Mouse (Mus musculus): ENCODE results near the gene Capn2. TPM values are rescaled to one million over a fixed set of nuclear protein-coding genes. Genes with fewer than 3 reads are reported as not detected.

Capn2 gene
- polyA plus RNA-seq, 1 experiment from 2014 or later = 63.8 TPM

DNA sequence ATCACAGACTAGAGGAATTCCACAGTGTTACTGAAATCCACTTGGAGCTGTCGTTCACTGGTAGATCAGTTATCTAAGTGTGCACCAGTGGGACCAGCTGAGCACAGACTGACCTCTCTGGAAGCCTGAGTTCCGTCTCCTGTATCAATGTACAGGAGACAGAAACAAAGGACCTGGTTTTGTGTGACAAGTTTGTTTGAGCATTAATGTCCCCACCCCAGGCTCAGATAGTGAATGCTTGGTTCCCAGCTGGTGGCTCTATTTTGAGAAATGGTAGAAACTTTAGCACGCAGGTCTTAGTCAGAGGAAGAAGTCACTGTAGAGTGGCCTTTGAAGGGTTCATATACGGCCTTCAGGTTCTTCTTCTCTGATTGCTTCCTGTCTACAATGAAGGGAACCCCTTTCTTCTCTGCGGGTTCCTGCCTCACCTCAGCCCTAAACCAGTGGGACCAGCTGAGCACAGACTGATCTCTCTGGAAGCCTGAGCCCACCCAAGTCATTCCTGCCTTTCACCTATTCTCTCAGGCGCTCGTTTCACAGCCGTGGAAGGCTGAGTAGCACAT lies 3.6 kb upstream of the Capn2 start:
- Histone ChIP-seq H3K27me3 (peaks cover 18% of the 10 kb centered on the region), H3K9me3 (replicated peaks) (no peaks in the 10 kb centered on the region), H3K27ac (no peak overlapping the region), H3K4me2 (no peak overlapping the region), H3K4me3 (no peak overlapping the region), H3K9ac (no peak overlapping the region), H3K4me1 (peaks cover 12% of the 10 kb centered on the region), H3K36me3 (ENCODE audit: poor library complexity, severe bottlenecking) (no peaks in the 10 kb centered on the region)
- no peak for ATAC-seq
- 73% methylated on average over 8 of the region's 8 CpGs for WGBS

DNA sequence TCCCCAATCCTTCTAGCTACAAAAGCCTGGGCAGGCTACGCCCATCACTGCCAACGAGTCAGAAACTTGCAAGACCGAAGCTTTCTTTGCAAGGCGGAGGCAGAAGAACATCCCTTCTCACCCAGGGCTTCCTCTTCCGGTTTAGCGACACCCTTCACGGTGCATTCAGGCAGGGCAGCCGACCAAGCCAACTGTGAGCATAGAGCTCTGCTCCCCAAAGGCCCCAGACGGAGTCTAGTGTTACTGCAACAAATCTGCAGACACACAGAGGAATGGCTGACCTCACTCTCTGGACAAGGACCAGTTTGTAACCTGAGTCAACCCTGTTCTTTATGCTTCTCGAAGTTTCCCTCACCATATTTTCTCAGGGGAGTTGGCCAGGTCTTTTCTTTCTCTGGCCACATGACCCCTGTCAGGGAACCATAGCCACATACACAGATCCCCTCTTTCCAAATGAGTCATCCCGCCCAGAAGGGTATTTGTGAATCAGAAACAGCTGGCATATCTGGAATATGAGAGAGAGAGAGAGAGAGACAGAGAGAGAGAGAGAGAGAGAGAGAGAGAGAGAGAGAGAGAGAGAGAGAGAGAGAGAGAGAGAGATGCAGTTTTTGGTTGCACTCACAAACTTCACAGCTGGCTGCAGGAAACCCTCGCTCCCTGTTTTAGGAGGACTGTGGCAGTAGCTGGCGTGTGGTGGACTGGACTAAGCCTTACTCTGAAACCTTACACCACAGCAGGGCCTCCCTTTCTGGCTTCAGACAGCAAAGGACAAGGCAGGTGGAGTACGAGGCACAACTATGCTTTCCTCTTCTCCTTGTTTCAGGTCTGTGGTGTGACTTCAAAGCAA lies 2.9 kb upstream of the Capn2 start:
- no peak for ATAC-seq
- Histone ChIP-seq H3K27ac (no peak overlapping the region), H3K36me3 (ENCODE audit: poor library complexity, severe bottlenecking) (no peaks in the 10 kb centered on the region), H3K4me2 (no peak overlapping the region), H3K4me1 (peaks cover 17% of the 10 kb centered on the region), H3K4me3 (no peak overlapping the region), H3K9ac (no peak overlapping the region), H3K9me3 (replicated peaks) (no peaks in the 10 kb centered on the region), H3K27me3 (peaks cover 18% of the 10 kb centered on the region)
- 25% methylated on average over 14 of the region's 14 CpGs for WGBS

DNA sequence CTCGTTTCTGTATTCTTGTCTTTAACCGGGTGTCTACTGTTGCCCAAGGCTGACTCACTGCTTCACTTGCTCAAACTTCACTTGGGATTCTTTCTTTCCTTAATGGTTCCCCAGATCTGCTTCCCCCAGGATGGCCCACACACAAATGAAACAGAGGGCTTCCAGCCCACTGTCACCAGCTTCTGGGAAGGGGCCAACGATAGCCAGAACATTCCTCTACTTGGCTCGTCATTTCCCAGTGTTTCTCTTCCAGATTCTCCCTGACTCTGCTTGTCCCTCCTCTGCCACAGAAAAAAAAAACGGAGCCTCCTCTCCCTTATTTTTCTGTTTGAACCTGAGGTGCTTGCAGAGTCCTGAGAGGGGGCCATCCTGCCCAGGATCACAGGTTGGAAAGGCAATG lies 1.9 kb upstream of the Capn2 start:
- peaks cover 17% of the 10 kb centered on the region for H3K4me1 ChIP-seq
- no peak overlapping the region for H3K27ac ChIP-seq
- H3K4me3 ChIP-seq = no peak overlapping the region
- H3K27me3 ChIP-seq = peaks cover 18% of the 10 kb centered on the region
- no peak overlapping the region for H3K4me2 ChIP-seq
- H3K9me3 ChIP-seq (replicated peaks) = no peaks in the 10 kb centered on the region
- no peaks in the 10 kb centered on the region for H3K36me3 ChIP-seq (ENCODE audit: poor library complexity, severe bottlenecking)
- WGBS = 82% methylated on average over 5 of the region's 5 CpGs
- H3K9ac ChIP-seq = no peak overlapping the region
- ATAC-seq = no peak

DNA sequence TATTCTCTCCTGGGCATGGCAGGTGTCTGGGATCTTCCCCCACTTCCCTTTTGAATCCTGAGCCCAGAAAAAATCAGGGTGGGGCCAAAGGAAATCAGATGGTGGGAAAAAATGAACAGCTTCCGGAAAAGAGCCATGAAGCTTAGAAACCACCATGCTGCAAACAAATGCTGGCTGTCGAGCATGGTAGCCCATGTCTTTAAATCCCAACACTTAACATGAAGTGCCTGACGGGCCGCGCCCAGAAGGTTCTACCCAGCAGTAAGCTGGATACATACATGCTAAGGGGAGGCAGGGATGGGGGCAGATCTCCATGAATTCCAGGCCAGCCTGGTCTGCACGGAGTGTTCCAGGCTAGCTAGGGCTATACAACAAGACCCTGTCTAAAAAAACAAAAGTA lies 1.4 kb upstream of the Capn2 start:
- no peak for ATAC-seq
- Histone ChIP-seq H3K27ac (no peak overlapping the region), H3K4me3 (no peak overlapping the region), H3K27me3 (peaks cover 18% of the 10 kb centered on the region), H3K36me3 (ENCODE audit: poor library complexity, severe bottlenecking) (no peaks in the 10 kb centered on the region), H3K4me1 (peaks cover 17% of the 10 kb centered on the region), H3K9me3 (replicated peaks) (no peaks in the 10 kb centered on the region), H3K9ac (no peak overlapping the region), H3K4me2 (no peak overlapping the region)
- WGBS = 80% methylated on average over 6 of the region's 6 CpGs

DNA sequence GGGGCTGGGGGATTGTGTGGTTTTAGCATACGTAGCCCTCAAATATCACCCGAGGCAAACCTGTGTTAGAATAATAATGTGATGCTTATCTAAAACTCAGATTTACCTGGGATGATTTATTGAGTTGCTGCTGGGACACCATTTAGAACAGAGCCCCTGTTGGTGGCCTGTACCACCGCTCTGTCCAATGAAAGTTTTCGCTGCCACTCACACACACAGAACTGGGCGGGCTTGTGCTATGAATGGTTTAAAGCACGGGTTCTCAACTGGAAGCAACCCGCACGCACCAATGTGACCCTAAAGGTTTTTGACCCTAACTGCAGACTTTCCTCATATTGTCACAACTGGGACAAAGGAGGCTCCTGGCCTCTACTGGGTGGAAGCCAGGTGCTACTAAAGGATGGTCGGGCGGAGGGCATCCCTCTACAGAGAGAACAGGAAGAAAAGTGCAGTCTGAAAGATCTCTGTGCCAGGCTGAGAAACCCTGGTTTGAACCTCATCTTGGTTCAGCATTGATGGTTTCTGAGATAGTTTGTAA lies 804 bp upstream of the Capn2 start:
- Histone ChIP-seq H3K4me3 (no peak overlapping the region), H3K4me2 (no peak overlapping the region), H3K36me3 (ENCODE audit: poor library complexity, severe bottlenecking) (no peaks in the 10 kb centered on the region), H3K27me3 (peaks cover 18% of the 10 kb centered on the region), H3K4me1 (peaks cover 17% of the 10 kb centered on the region), H3K9ac (no peak overlapping the region), H3K9me3 (replicated peaks) (no peaks in the 10 kb centered on the region), H3K27ac (no peak overlapping the region)
- 48% methylated on average over 10 of the region's 10 CpGs for WGBS
- no peak for ATAC-seq

DNA sequence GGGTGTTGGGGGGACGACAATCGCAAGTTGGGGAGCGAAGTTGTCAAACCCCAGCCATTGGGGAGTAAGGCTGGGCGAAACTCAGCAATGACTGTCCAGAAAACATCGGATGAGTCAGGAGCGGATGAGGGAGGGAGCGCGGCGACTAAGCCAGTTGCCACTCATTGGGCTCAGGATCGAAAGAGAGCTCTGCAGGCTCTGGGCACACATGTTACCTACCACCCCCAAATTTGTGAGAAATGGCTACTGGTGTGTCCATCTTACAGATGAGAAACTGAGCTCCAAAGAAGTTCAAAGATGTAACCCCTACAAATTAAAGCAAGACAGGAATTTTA lies 236 bp upstream of the Capn2 start:
- H3K9ac ChIP-seq = peak overlapping the region; percentile 91
- H3K9me3 ChIP-seq (replicated peaks) = no peaks in the 10 kb centered on the region
- no peak for ATAC-seq
- peak overlapping the region; percentile 90 for H3K4me2 ChIP-seq
- H3K27ac ChIP-seq = no peak overlapping the region
- H3K4me3 ChIP-seq = peak overlapping the region; percentile 74
- H3K36me3 ChIP-seq (ENCODE audit: poor library complexity, severe bottlenecking) = 0 out of 2 replicates have a peak, but pooled peaks cover 2% of the 10 kb centered on the region
- H3K27me3 ChIP-seq = peaks cover 18% of the 10 kb centered on the region
- under 1% methylated on average over 10 of the region's 10 CpGs for WGBS
- H3K4me1 ChIP-seq = peaks cover 17% of the 10 kb centered on the region

DNA sequence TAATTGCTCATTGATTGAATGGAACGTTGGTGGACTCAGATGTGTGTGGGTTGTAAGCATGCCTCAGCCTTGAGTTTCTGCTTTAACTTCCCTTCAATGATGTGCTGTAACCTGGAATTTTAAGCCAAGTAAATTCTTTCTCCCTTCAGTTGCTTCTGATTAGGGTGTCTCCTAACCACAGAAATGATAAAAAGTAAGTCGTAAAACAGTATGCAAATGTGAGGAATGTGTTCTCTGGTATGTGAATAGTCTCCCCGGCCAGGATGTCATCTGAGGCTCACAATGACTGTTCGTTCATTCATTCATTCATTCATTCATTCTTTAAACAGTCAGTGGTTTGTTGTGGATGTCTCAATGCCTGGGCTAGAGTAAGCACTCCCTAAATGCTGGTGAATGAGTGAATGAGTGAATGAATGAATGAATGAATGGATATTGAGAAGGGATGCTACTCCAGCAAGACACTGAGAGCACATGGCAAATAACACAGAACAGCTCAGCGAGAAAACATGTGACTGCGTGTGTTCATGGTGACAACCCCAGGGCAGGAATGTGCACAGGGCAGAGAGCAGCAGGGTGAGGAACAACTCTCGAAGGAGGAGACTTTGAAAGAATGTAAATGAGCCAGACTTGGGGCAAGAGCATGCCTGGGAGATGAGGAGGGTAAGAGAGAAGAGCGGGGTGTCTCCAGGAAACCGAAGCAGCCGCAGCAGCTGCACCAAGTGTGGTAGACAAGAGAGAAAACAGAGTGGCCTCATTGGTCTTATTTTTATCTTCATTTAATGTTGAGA lies 2.4 kb downstream of the Capn2 start:
- Histone ChIP-seq H3K9ac (no peak overlapping the region), H3K4me1 (peaks cover 17% of the 10 kb centered on the region), H3K4me3 (no peak overlapping the region), H3K27me3 (peaks cover 16% of the 10 kb centered on the region), H3K9me3 (replicated peaks) (no peaks in the 10 kb centered on the region), H3K36me3 (ENCODE audit: poor library complexity, severe bottlenecking) (peaks cover 28% of the 10 kb centered on the region), H3K27ac (no peak overlapping the region), H3K4me2 (no peak overlapping the region)
- 89% methylated on average over 10 of the region's 10 CpGs for WGBS
- no peak for ATAC-seq

DNA sequence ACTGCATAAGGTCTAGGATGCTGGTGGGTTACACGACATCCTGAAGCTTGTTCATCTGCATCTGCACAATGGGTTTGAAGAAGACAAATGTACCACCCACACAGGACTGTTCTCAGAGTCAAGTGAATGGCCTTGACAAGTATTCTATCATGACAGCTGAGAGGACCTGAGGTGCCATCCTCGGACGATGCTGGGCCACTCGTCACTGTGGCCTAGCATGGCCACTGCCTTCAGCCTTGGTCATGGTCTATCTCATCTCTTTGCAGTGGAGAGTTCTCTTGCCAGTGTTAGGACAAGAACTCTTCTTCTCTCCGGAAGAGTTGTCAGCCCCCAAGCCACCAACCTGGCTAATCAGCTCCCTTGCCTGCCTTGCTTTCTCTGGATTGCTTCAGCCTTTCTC lies 3.7 kb downstream of the Capn2 start:
- Histone ChIP-seq H3K36me3 (ENCODE audit: poor library complexity, severe bottlenecking) (peaks cover 41% of the 10 kb centered on the region), H3K27ac (no peak overlapping the region), H3K4me2 (no peak overlapping the region), H3K4me3 (no peak overlapping the region), H3K27me3 (peaks cover 7% of the 10 kb centered on the region), H3K9me3 (replicated peaks) (no peaks in the 10 kb centered on the region), H3K4me1 (peaks cover 17% of the 10 kb centered on the region), H3K9ac (no peak overlapping the region)
- 91% methylated on average over 5 of the region's 5 CpGs for WGBS
- no peak for ATAC-seq

DNA sequence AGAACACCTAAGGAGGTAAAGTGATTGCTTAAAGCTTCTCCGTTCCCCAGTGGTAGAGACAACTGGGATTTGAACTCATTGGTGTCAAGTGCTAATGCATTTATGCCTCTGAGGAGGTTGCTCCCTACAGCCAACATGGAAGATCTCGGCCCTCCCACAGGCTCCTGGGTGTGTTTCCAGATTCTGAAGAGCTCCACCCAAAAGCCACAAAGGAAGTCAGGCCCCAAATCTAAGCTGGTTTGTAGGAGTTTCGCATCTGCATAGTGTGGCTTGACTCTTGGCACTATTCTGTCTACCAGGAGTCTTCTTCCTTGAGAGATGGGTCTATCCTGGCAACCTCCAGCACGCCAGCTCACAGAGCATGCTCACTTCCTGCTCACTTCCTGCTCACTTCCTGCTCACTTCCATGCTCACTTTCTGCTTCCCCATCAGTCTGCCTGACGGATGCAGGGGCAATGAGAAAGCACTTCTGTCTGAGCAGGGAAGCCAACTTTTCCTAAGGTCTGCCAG lies 4.5 kb downstream of the Capn2 start:
- 86% methylated on average over 5 of the region's 5 CpGs for WGBS

DNA sequence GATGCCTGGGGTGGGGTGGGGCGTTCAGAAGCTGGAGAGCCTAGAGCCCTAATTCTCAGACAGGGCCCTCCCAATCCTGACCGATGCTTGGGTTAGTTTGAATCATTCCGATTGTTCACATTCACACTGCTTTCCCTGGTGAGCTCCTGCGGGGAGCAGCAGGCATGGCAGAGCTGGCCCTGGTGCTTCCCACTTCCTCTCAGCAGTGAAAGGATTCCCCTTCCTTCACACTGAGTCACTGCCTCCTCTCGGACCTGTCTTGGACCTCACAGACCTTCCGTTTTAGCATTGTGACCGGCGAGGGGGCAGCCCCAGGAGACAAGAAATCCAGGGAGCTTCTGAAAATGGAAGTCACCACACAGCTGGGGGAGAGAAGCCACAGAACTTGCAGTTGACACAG lies 5.6 kb downstream of the Capn2 start:
- Histone ChIP-seq H3K4me2 (no peak overlapping the region), H3K36me3 (ENCODE audit: poor library complexity, severe bottlenecking) (peaks cover 44% of the 10 kb centered on the region), H3K9me3 (replicated peaks) (no peaks in the 10 kb centered on the region), H3K27ac (no peak overlapping the region), H3K27me3 (no peaks in the 10 kb centered on the region), H3K9ac (no peak overlapping the region), H3K4me1 (peaks cover 12% of the 10 kb centered on the region), H3K4me3 (no peak overlapping the region)
- ATAC-seq = no peak
- 65% methylated on average over 8 of the region's 8 CpGs for WGBS

More for the DNA sequence above, 4.5 kb downstream of the Capn2 start:
- Histone ChIP-seq H3K27me3 (no peaks in the 10 kb centered on the region), H3K9me3 (replicated peaks) (no peaks in the 10 kb centered on the region), H3K4me1 (peaks cover 17% of the 10 kb centered on the region), H3K4me2 (no peak overlapping the region), H3K9ac (no peak overlapping the region), H3K4me3 (no peak overlapping the region), H3K27ac (no peak overlapping the region), H3K36me3 (ENCODE audit: poor library complexity, severe bottlenecking) (peaks cover 44% of the 10 kb centered on the region)
- ATAC-seq = no peak

DNA sequence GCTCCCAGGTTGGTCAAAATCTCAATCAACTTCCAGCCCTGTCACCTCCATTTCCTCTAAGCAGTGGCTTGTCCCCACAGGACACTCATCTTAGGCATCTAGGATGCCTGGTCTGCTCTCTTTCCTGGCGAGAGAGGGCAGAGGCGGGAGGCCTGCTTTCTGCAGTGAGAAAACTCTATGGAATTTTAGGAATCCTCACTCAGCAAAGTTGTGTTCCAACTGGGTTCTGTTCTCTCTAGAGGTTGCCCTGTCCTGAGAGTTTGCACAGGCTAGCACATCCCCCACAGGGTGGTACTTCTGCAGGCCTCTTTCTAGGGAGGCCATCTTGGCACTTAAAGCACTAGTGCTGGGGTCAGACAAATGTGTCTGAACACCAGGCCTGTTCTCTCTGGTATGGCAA lies 6.3 kb downstream of the Capn2 start:
- H3K27ac ChIP-seq = no peak overlapping the region
- H3K4me1 ChIP-seq = peaks cover 5% of the 10 kb centered on the region
- H3K4me3 ChIP-seq = no peak overlapping the region
- H3K27me3 ChIP-seq = no peaks in the 10 kb centered on the region
- no peaks in the 10 kb centered on the region for H3K9me3 ChIP-seq (replicated peaks)
- no peak for ATAC-seq
- no peak overlapping the region for H3K9ac ChIP-seq
- no peak overlapping the region for H3K4me2 ChIP-seq
- 86% methylated on average over 2 of the region's 2 CpGs for WGBS
- peaks cover 48% of the 10 kb centered on the region for H3K36me3 ChIP-seq (ENCODE audit: poor library complexity, severe bottlenecking)

All from forebrain, embryonic 13.5 days (tissue).